Mouse (Mus musculus): ENCODE data around the gene Tnrc6b. TPM values are rescaled to one million over a fixed set of nuclear protein-coding genes. Genes with fewer than 3 reads are reported as not detected.
A peak's percentile ranks its signal among the peaks of the same experiment; 100 is the strongest.

The Tnrc6b gene
- polyA plus RNA-seq, 1 experiment from 2014 or later = 11.5 TPM

GRCm38 (mm10) chr15:80771926-80772441 is 60.9 kb downstream of the Tnrc6b start:
- H3K79me2 ChIP-seq (ENCODE audit: inconsistent target) = no peaks in the 10 kb centered on the region
- no peak overlapping the region for H3K27ac ChIP-seq
- H3K4me3 ChIP-seq (ENCODE audit: inconsistent target) = no peak overlapping the region
- WGBS (ENCODE audit: missing documents) = 83% methylated on average over 1 of the region's 1 CpGs
- H3K36me3 ChIP-seq (ENCODE audit: inconsistent target) = no peaks in the 10 kb centered on the region

DNA sequence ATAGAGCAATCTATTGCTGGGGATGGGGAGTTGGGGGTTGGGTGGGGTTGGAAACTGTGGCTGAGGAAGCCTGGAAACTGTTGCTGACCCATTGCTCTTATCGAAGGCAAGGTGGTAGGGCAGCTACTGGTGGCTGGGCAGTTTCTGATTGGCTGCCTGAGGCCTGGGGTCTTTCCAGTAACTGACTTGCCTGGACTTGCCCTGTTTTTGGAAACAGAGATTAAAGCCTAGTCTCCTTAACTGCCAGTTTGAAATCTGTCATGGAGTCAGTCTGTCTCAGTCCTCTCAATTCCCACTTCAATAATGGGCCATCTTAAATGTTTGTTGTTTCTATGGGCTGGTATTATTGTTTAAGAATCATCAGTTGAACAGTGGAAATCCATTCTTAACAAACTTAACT is 63.6 kb downstream of the Tnrc6b start:
- Histone ChIP-seq H3K4me3 (ENCODE audit: inconsistent target) (no peak overlapping the region), H3K27ac (no peak overlapping the region)
- WGBS (ENCODE audit: missing documents) = 100% methylated on average over 1 of the region's 1 CpGs

GRCm38 (mm10) chr15:80779006-80779405 is 67.9 kb downstream of the Tnrc6b start:
- no peaks in the 10 kb centered on the region for H3K36me3 ChIP-seq (ENCODE audit: inconsistent target)
- H3K4me3 ChIP-seq (ENCODE audit: inconsistent target) = no peak overlapping the region
- 76% methylated on average over 3 of the region's 3 CpGs for WGBS (ENCODE audit: missing documents)
- H3K79me2 ChIP-seq (ENCODE audit: inconsistent target) = no peaks in the 10 kb centered on the region
- no peak overlapping the region for H3K27ac ChIP-seq

More for the DNA sequence above, 63.6 kb downstream of the Tnrc6b start:
- no peaks in the 10 kb centered on the region for H3K36me3 ChIP-seq (ENCODE audit: inconsistent target)
- H3K79me2 ChIP-seq (ENCODE audit: inconsistent target) = no peaks in the 10 kb centered on the region

DNA sequence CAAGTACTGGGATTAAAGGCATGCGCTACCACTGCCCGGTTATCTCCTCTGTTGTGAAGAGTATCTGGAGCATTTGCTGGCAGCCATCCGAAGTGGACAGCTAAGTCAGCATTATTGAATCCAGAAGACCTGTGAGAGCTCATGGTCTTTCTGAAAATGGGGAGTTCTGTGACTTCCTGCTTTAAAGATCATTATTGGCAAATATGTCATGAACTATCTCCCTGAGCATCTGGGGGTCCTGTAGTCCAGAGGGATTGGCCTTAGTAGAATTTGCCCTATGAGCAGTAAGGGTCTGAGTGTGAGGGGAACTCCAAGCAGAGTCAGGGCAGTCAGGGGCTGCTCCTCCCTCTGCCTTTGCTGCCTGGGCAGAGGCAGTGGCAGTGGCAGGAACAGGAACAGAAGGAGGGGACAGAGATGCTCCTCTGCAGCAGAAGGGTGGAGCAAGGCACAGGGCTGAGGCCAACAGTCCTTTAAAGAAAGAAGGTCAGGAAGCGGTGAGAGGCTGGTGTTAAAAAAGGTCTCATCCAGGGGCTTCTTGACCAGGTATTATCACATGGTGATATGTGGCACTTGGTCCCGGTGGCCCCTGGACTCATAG is 69.1 kb downstream of the Tnrc6b start:
- Histone ChIP-seq H3K27ac (no peak overlapping the region), H3K36me3 (ENCODE audit: inconsistent target) (no peaks in the 10 kb centered on the region), H3K79me2 (ENCODE audit: inconsistent target) (no peaks in the 10 kb centered on the region), H3K4me3 (ENCODE audit: inconsistent target) (no peak overlapping the region)
- WGBS (ENCODE audit: missing documents) = 97% methylated on average over 5 of the region's 5 CpGs

DNA sequence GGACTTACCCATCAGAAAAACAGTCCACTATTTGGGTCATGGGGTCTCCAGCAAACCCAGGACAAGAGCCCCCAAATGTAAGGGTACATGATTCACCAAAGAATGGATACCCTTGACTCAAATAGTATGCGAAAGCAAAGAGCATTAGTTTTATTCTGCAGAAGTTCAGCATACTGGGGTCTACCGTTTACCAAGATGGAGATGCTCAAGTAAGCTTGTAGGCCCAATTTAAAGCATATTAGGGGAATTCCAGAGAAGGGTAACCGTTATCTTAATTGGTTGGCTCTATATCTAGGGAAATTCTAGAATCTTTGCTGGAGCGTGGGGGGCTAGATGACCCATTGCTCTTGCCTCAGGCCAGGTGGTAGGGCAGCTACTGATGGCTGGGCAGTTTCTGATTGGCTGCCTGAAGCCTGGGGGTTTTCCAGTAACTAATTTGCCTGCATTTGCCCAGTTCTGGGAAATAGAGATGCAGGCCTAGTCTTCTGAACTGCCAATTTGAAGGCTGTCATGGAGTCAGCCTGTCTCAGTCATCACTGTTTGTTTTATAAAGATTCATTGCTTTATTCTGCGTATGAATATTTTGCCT is 70.2 kb downstream of the Tnrc6b start:
- Histone ChIP-seq H3K79me2 (ENCODE audit: inconsistent target) (no peaks in the 10 kb centered on the region), H3K27ac (no peak overlapping the region), H3K36me3 (ENCODE audit: inconsistent target) (no peaks in the 10 kb centered on the region), H3K4me3 (ENCODE audit: inconsistent target) (no peak overlapping the region)
- 99% methylated on average over 5 of the region's 5 CpGs for WGBS (ENCODE audit: missing documents)

GRCm38 (mm10) chr15:80784553-80784971 is 73.4 kb downstream of the Tnrc6b start:
- H3K27ac ChIP-seq = no peak overlapping the region

DNA sequence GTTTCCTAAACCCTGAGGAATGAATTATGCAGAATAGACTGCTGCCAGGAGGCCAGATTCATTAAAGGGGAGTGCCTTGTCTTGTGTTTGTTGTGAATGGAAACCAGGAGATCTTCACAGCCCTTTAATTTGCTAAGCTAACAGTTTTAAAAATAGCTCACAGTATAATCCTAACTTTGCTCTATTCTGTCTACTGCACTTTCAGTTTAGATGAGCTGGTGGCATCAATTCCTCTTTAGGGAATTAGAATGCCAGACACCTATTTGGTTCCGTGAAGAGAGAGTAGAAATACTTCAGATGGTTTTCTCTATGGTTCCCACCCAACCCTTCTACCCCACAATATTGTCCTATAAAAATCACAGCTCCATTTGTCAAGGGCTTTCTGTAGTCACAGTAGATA is 74.6 kb downstream of the Tnrc6b start:
- Histone ChIP-seq H3K27ac (no peak overlapping the region), H3K79me2 (ENCODE audit: inconsistent target) (no peaks in the 10 kb centered on the region), H3K4me3 (ENCODE audit: inconsistent target) (no peak overlapping the region), H3K36me3 (ENCODE audit: inconsistent target) (no peaks in the 10 kb centered on the region)
- 69% methylated on average over 1 of the region's 1 CpGs for WGBS (ENCODE audit: missing documents)

More at GRCm38 (mm10) chr15:80784553-80784971, 73.4 kb downstream of the Tnrc6b start:
- Histone ChIP-seq H3K4me3 (ENCODE audit: inconsistent target) (no peak overlapping the region), H3K36me3 (ENCODE audit: inconsistent target) (no peaks in the 10 kb centered on the region), H3K79me2 (ENCODE audit: inconsistent target) (no peaks in the 10 kb centered on the region)
- 73% methylated on average over 7 of the region's 7 CpGs for WGBS (ENCODE audit: missing documents)

DNA sequence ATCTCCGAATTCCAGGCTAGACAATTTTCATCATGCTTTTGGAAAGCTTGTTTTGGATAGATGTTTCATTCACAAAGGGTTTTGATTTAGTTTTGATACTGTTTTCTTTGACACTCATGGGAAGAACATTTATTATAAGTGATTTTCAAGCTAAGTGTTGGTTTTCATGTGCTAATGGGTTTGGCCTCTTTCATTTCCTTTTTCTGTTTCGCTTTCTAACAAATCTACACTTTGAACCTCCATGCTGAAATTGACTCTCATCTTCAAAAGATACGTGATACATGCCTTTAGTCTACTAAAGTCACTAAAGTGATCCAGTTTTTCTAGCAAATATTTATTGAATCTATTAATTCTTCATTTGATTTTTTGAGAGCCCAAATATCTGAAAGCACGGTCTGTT is 76.6 kb downstream of the Tnrc6b start:
- Histone ChIP-seq H3K79me2 (ENCODE audit: inconsistent target) (no peaks in the 10 kb centered on the region), H3K4me3 (ENCODE audit: inconsistent target) (no peak overlapping the region), H3K27ac (no peak overlapping the region), H3K36me3 (ENCODE audit: inconsistent target) (no peaks in the 10 kb centered on the region)
- WGBS (ENCODE audit: missing documents) = 71% methylated on average over 4 of the region's 4 CpGs

GRCm38 (mm10) chr15:80792556-80792955 is 81.4 kb downstream of the Tnrc6b start:
- H3K4me3 ChIP-seq (ENCODE audit: inconsistent target) = no peak overlapping the region
- H3K36me3 ChIP-seq (ENCODE audit: inconsistent target) = no peaks in the 10 kb centered on the region
- 31% methylated on average over 3 of the region's 3 CpGs for WGBS (ENCODE audit: missing documents)
- H3K27ac ChIP-seq = no peak overlapping the region
- no peaks in the 10 kb centered on the region for H3K79me2 ChIP-seq (ENCODE audit: inconsistent target)

DNA sequence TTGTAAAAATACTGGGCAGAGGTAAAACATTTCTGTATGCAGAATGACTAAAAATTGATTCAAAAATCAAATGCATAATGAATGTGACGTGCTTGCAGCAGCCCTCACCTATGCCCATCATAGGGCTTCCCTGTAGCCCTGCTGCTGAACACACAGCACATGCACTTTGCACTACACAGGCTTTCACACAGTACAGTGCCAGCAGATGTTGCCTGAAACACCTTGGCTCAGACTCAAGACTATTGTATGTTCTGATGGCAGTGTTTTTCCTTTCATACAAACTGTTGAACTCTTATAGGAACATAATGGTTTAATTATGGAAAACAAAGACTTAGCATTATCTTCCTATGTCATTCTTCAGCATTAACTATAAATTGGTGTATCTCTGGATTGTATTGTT is 84.0 kb downstream of the Tnrc6b start:
- 94% methylated on average over 1 of the region's 1 CpGs for WGBS (ENCODE audit: missing documents)
- Histone ChIP-seq H3K36me3 (ENCODE audit: inconsistent target) (no peaks in the 10 kb centered on the region), H3K4me3 (ENCODE audit: inconsistent target) (no peak overlapping the region), H3K27ac (no peak overlapping the region), H3K79me2 (ENCODE audit: inconsistent target) (peaks cover 15% of the 10 kb centered on the region)

DNA sequence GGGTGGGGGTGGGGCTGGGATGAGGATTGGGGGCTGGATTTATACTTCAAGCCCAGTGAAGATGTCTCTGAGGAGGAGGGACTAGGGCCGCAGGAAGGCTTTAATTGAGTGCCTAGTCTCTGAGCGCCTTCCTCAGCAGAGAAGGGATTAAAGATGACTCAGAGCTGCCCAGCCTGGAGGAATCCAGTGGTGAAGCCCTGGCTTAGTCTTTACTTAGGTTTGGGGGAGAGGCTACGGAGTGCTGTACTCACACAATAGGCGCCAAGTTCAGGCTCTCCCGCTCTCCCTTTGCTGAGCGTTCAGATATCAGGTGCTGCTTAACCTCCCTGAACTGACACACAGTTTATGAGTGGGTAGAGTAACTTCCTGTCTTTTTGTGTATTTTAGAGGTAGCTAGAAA is 86.6 kb downstream of the Tnrc6b start:
- under 1% methylated on average over 6 of the region's 6 CpGs for WGBS (ENCODE audit: missing documents)
- H3K36me3 ChIP-seq (ENCODE audit: inconsistent target) = no peaks in the 10 kb centered on the region
- peaks cover 42% of the 10 kb centered on the region for H3K79me2 ChIP-seq (ENCODE audit: inconsistent target)
- H3K27ac ChIP-seq = peak overlapping the region; percentile 84
- peak overlapping the region; percentile 70 for H3K4me3 ChIP-seq (ENCODE audit: inconsistent target)

- peak overlapping the region; percentile 70 for H3K4me3 ChIP-seq (ENCODE audit: inconsistent target)
- peaks cover 49% of the 10 kb centered on the region for H3K79me2 ChIP-seq (ENCODE audit: inconsistent target)
- H3K36me3 ChIP-seq (ENCODE audit: inconsistent target) = no peaks in the 10 kb centered on the region
- peak overlapping the region; percentile 84 for H3K27ac ChIP-seq
- 2% methylated on average over 16 of the region's 17 CpGs for WGBS (ENCODE audit: missing documents)
Observed at GRCm38 (mm10) chr15:80798367-80799073, 87.4 kb downstream of the Tnrc6b start.

GRCm38 (mm10) chr15:80799074-80799633 is 88.0 kb downstream of the Tnrc6b start:
- WGBS (ENCODE audit: missing documents) = 2% methylated on average over 7 of the region's 10 CpGs

GRCm38 (mm10) chr15:80799634-80800137 is 88.6 kb downstream of the Tnrc6b start:
- Histone ChIP-seq H3K36me3 (ENCODE audit: inconsistent target) (no peaks in the 10 kb centered on the region), H3K79me2 (ENCODE audit: inconsistent target) (peaks cover 61% of the 10 kb centered on the region), H3K27ac (peak overlapping the region; percentile 84), H3K4me3 (ENCODE audit: inconsistent target) (peak overlapping the region; percentile 70)
- 0% methylated on average over 8 of the region's 10 CpGs for WGBS (ENCODE audit: missing documents)

More at GRCm38 (mm10) chr15:80799074-80799633, 88.0 kb downstream of the Tnrc6b start:
- H3K27ac ChIP-seq = peak overlapping the region; percentile 84
- H3K4me3 ChIP-seq (ENCODE audit: inconsistent target) = peak overlapping the region; percentile 70
- peaks cover 56% of the 10 kb centered on the region for H3K79me2 ChIP-seq (ENCODE audit: inconsistent target)
- H3K36me3 ChIP-seq (ENCODE audit: inconsistent target) = no peaks in the 10 kb centered on the region

Measured in macrophage (primary cell).